Mouse (Mus musculus) bone marrow, adult 2 months (tissue): Measurements from ENCODE around the gene Aatk.

ENCODE experiments used
- CTCF ChIP-seq: fragments of 200-500 bp; IDR thresholded peaks from 2 replicates; pipeline ENCODE4 v1.5.1; 2011; ENCODE audit warnings: low read length, control low read depth; ENCODE audit not compliant: control insufficient read depth, insufficient read depth
- POLR2A ChIP-seq: fragments of 200-500 bp; IDR thresholded peaks from 2 replicates; pipeline ENCODE4 v1.6.1; 2011; ENCODE audit warnings: low read depth, mild to moderate bottlenecking, control low read depth, low read length, borderline replicate concordance; ENCODE audit not compliant: control insufficient read depth

DNA sequence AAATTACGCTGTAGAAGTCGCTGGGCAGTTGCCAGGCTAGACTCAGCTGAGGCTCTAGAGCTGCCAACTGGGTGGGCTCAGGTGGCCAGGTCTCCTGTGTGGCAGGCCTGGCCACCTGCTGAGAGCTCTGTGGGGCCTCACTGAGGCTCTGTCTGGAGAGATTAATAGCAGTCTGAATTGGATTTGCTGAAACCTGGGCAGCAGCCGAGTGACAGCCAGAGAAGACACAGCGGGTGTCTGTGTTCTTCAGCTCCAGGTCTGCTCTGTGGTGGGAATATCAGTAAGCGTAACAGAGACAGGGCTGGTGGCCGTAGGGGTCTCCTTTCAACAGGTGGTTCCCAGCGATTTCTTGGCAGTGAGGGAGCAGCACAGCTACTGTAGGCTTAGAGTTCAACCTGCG is 79.6 kb downstream of the Aatk start:
- TF ChIP-seq CTCF (no peak), POLR2A (no peak)
